Mouse (Mus musculus) testis, adult 2 months (tissue): ENCODE results near the gene Gm28308.

Experiments
- CTCF ChIP-seq: fragments of 200-500 bp; IDR thresholded peaks from 2 replicates; pipeline ENCODE4 v1.5.1; 2012; ENCODE audit warnings: low read depth, mild to moderate bottlenecking, inconsistent platforms, low read length, moderate library complexity; ENCODE audit not compliant: control insufficient read depth, insufficient read depth, insufficient replicate concordance
- POLR2A ChIP-seq: fragments of 200-500 bp; IDR thresholded peaks from 2 replicates; pipeline ENCODE4 v1.6.1; 2012; ENCODE audit warnings: low read depth, mild to moderate bottlenecking, inconsistent platforms, low read length, moderate library complexity; ENCODE audit not compliant: control insufficient read depth

DNA sequence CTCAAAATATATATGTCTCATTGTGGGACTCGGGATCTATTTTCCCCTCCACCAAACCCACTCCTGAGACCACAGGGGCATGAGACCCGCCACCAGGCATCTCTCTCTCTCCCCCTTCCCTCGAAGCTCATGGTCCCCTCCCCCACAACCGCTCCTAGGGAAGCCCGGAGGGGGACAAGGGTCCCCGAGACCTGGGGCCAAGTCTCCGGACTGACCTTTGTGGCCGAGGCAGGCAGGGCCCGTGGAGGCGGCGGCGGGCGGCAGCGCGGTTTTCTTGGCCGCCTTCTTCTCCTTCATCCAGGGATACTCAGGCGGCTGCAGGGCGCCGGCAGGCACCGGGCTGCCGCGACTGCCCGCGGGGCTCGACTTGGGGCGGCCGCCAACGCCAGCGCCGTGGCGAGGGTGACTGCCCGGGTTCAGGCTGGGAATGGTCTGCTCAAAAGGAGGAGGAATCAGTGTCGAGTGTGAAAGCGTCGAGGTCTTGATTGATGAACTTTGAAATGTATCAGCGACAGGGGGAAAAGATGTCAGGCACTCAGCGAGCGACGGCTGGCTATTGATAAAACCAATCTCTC lies 49.0 kb downstream of the Gm28308 start:
- TF ChIP-seq POLR2A = no peak
- TF ChIP-seq CTCF = no peak
